Mouse (Mus musculus) stomach, postnatal 0 days (tissue): ENCODE measurements at regions not wholly inside any gene's neighbourhood (a gene's known extent, or its start where the extent isn't known, plus 50 kb on each side); places are given as distances from the start of the nearest gene placed in this dataset.

Source experiments
- CTCF ChIP-seq: IDR thresholded peaks from 2 replicates; pipeline ENCODE4 v1.5.1; 2016; ENCODE audit warnings: antibody characterized with exemption, low read depth, mild to moderate bottlenecking, moderate library complexity
- EP300 ChIP-seq: optimal IDR thresholded peaks from 2 replicates; pipeline ENCODE3; 2016; ENCODE audit warnings: antibody characterized with exemption

DNA sequence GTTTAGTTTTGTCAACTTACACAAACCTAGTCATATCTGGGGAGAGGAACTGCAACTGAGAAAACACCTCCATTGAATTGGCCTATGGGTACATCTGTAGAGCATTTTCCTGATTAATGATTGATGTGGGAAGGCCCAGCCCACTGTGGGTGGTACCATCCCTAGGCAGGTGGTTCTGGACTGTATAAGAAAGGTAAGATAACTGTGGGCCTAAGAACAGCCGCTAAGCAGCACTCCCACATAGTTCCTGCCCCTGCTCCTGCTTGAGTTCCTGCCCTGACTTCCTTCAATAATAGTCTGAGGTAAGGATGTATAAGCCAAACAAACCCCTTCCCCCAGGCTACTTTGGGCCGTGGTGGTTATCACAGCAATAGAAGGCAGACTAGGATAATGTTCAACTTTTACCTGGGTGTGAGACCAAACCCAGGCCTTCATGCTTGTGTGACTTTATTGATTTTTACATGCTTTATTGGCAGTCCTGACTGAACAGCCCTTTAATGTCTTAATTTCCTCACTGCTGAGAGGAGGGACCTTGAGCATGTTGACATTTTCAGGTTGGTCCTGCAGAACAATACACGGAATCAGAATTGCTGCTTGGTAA is 78.8 kb upstream of the Camk1g start:
- TF ChIP-seq CTCF (no peak), EP300 (no peak)
